Mouse (Mus musculus) heart, adult 2 months (tissue): Measurements from ENCODE around the gene Ralgps1. TPM values are rescaled to one million over a fixed set of nuclear protein-coding genes. Genes with fewer than 3 reads are reported as not detected.

Experiments
- DNase-seq, 2 experiments: peaks; one replicate each; pipeline ENCODE4 v3.0.0; 2021
- H3K27ac ChIP-seq: fragments of 200-600 bp; 2 replicates; pipeline ENCODE4 v1.8.1; 2022
- H3K27me3 ChIP-seq: fragments of 200-500 bp; 2 replicates; pipeline ENCODE4 v1.6.1; 2012; ENCODE audit warnings: mild to moderate bottlenecking, low read length, inconsistent platforms, mixed read lengths; ENCODE audit not compliant: control insufficient read depth, insufficient read depth
- H3K36me3 ChIP-seq: fragments of 200-500 bp; 2 replicates; pipeline ENCODE4 v1.6.1; 2012; ENCODE audit warnings: low read length, inconsistent platforms; ENCODE audit not compliant: control insufficient read depth, insufficient read depth
- H3K4me1 ChIP-seq: fragments of 200-500 bp; 2 replicates; pipeline ENCODE4 v1.6.1; 2011; ENCODE audit warnings: low read length; ENCODE audit not compliant: control insufficient read depth, insufficient read depth
- H3K4me3 ChIP-seq: fragments of 200-600 bp; 2 replicates; pipeline ENCODE4 v1.8.1; 2022
- H3K79me2 ChIP-seq: fragments of 200-500 bp; replicated peaks from 2 replicates; pipeline ENCODE4 v1.6.1; 2012; ENCODE audit warnings: mild to moderate bottlenecking, inconsistent platforms, low read length, moderate library complexity, mixed read lengths; ENCODE audit not compliant: control insufficient read depth, insufficient read depth
- H3K9ac ChIP-seq: fragments of 200-500 bp; 2 replicates; pipeline ENCODE4 v1.6.1; 2012; ENCODE audit warnings: low read depth, mild to moderate bottlenecking, control low read depth, inconsistent platforms, low read length, mixed read lengths
- CTCF ChIP-seq: fragments of 200-600 bp; IDR thresholded peaks from 2 replicates; pipeline ENCODE4 v1.8.1; 2022; ENCODE audit warnings: antibody characterized with exemption, mild to moderate bottlenecking, moderate library complexity
- EP300 ChIP-seq: fragments of 200-500 bp; IDR thresholded peaks from 2 replicates; pipeline ENCODE4 v1.6.1; 2011; ENCODE audit warnings: low read depth, low read length, control low read depth; ENCODE audit not compliant: insufficient read depth
- POLR2A ChIP-seq: fragments of 200-500 bp; IDR thresholded peaks from 2 replicates; pipeline ENCODE4 v1.6.1; 2011; ENCODE audit warnings: mild to moderate bottlenecking, low read depth, low read length, control low read depth; ENCODE audit not compliant: insufficient read depth
- WGBS: fragments of 180-500 bp; shearing (Covaris S2); methylation state at CpG from one replicate; pipeline ENCODE4 v1.1.7; 2018; 5-methylcytosine and 5-hydroxymethylcytosine counted together
- intact Hi-C: fragments of 180-260 bp; cut with DNase I; formaldehyde crosslinking; loops from one replicate; pipeline ENCODE4 v1.15.1; 2025
- polyA plus RNA-seq: library from polyadenylated mRNA; depleted of rRNA; stranded (reverse); fragments of >200 nt; gene quantifications from 2 replicates; pipeline ENCODE4 v1.2.3, GENCODE M21; 2012
- total RNA-seq, 2 experiments: library from RNA; stranded (reverse); gene quantifications; 2 replicates each; pipeline ENCODE4 v1.2.3; 2021

Ralgps1 gene
- total and polyA plus RNA-seq, 3 experiments: 3.8 to 5.3 (median 4.9) TPM

DNA sequence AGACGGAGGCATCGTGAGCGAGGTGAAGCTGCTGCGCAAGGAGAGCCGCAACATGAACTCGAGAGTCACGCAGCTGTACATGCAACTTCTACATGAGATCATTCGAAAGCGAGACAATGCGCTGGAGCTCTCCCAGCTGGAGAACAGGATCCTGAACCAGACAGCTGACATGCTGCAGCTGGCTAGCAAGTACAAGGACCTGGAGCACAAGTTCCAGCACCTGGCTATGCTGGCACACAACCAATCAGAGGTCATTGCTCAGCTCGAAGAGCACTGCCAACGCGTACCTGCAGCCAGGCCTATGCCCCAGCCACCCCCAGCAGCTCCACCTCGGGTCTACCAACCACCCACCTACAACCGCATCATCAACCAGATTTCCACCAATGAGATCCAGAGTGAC lies 142.7 kb downstream of the Ralgps1 start:
- 75% methylated on average over 15 of the region's 15 CpGs for WGBS
- TF ChIP-seq EP300 (0 out of 2 replicates have a peak, but pooled peaks have one; percentile 51), POLR2A (no peak)
- H3K79me2 ChIP-seq: no peaks in the 10 kb centered on the region
- no peaks in the 10 kb centered on the region for H3K36me3 ChIP-seq
- H3K27ac ChIP-seq: no peak overlapping the region; the same call in 1 of the 2 replicates
- no peak overlapping the region for H3K9ac ChIP-seq
- H3K4me1 ChIP-seq: peaks cover 26% of the 10 kb centered on the region
- intact Hi-C loops: no loop called here
- H3K4me3 ChIP-seq: no peak overlapping the region
- peak in 1 of 2 experiments; percentile 60 for DNase-seq
- H3K27me3 ChIP-seq: no peaks in the 10 kb centered on the region

DNA sequence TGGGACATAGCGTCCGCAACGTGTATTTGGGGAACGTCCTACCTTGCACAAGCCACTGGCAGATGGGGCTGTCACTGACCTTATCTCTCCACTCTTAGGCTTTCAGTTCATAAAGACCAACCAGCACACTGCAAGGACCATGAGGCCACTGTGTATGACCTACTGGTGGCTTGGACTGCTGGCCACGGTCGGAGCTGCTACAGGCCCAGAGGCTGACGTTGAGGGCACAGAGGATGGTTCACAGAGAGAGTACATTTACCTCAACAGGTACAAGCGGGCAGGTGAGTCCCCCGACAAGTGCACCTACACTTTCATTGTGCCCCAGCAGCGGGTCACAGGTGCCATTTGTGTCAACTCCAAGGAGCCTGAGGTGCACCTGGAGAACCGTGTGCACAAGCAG lies 143.2 kb downstream of the Ralgps1 start:
- no peak for DNase-seq
- Histone ChIP-seq H3K36me3 (no peaks in the 10 kb centered on the region), H3K4me1 (peaks cover 29% of the 10 kb centered on the region), H3K9ac (no peak overlapping the region), H3K79me2 (no peaks in the 10 kb centered on the region), H3K27ac (no peak overlapping the region; the same call in 1 of the 2 replicates), H3K4me3 (no peak overlapping the region), H3K27me3 (no peaks in the 10 kb centered on the region)
- intact Hi-C loops: no loop called here
- WGBS: 80% methylated on average over 11 of the region's 11 CpGs
- TF ChIP-seq EP300 (no peak), POLR2A (no peak)

DNA sequence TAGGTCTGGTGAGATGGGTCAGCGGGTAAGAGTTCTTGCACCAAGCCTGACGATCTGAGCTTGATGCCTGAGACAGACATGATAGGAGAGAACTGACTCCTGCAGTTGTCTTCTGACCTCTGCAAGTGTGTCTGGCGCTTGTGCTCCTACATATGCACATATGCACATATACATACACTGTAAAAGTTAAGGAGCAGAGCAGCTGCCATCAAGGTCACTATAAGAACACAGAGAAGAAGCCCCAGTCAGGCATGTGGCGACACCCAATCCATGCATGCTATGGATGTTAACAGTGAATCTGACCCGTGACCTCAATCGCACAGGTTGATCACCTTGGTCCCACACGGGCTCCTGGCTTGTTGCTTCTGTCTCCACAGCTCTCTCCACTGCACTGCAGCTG lies 145.4 kb downstream of the Ralgps1 start:
- intact Hi-C loops: no loop called here
- H3K36me3 ChIP-seq: no peaks in the 10 kb centered on the region

DNA sequence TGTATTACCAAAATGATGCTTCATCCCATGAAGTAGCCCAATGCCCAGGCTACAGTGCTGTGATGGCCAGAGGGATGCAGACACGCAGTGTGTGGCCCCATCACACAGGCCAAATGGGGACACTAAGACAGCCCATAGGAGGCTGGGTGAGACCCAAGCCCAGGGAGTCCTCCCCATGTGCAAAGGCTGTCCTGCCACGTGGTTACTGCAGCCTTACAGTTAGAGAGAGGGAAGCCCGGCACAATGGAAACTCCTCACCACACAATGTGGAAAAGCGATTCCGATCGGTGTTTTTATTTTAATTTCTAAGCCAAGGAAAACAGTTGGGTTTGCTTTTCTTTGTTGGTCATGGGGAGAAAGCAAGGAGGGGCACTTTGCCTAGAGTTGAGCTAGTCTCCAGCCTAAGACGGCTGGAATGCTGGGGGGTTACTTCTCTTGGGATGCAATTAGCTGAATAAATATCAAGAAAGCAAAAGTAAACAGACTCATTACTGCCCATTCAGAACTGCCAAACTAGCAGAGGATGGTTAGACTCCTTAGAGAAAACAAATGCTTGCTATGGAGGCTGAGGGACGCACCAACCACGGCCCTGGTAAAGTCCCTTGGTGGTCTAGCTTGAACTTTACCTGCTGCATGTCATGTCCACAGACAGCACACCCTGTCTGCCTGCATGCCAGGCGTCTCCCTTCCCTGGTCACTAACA lies 147.5 kb downstream of the Ralgps1 start:
- H3K27ac ChIP-seq: no peak overlapping the region
- intact Hi-C loops: loop anchor here (5.0 kb wide), 1 partner anchor 48 kb away; no protein-coding TSS in a partner anchor
- no peak overlapping the region for H3K9ac ChIP-seq
- H3K4me3 ChIP-seq: no peak overlapping the region
- H3K4me1 ChIP-seq: peaks cover 24% of the 10 kb centered on the region
- WGBS: 53% methylated on average over 10 of the region's 10 CpGs
- DNase-seq: no peak
- TF ChIP-seq POLR2A: no peak
- TF ChIP-seq CTCF: no peak
- TF ChIP-seq EP300: no peak
- no peaks in the 10 kb centered on the region for H3K36me3 ChIP-seq
- H3K27me3 ChIP-seq: no peaks in the 10 kb centered on the region
- H3K79me2 ChIP-seq: no peaks in the 10 kb centered on the region

More for the DNA sequence above, 145.4 kb downstream of the Ralgps1 start:
- Histone ChIP-seq H3K4me3 (no peak overlapping the region), H3K27ac (no peak overlapping the region), H3K79me2 (no peaks in the 10 kb centered on the region), H3K27me3 (no peaks in the 10 kb centered on the region), H3K9ac (no peak overlapping the region), H3K4me1 (peaks cover 21% of the 10 kb centered on the region)
- 92% methylated on average over 7 of the region's 7 CpGs for WGBS
- no peak for DNase-seq
- TF ChIP-seq CTCF (no peak), EP300 (no peak), POLR2A (no peak)

DNA sequence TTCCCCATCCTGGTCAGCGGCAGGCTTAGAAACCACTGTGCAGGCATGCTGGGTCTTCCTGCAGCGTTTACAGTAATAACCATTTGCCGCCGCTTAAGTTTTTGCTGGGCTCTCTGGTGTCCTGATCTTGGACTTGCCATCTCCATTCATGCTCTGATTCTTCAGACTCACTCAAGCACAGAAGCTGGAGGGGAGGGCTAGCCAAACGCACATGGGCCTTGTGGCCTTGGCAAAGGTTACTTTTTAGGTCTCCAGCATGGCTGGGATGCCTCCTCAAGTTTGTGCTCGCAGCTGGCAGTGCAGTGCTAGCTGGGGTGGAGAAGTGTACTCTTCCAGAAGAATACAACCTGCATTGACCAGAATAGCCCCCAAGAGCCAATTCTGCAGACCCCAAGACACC lies 148.8 kb downstream of the Ralgps1 start:
- WGBS: 82% methylated on average over 6 of the region's 6 CpGs
- Histone ChIP-seq H3K27ac (no peak overlapping the region), H3K36me3 (no peaks in the 10 kb centered on the region), H3K27me3 (no peaks in the 10 kb centered on the region), H3K79me2 (no peaks in the 10 kb centered on the region), H3K4me1 (peaks cover 19% of the 10 kb centered on the region), H3K9ac (no peak overlapping the region), H3K4me3 (no peak overlapping the region)
- DNase-seq: no peak
- intact Hi-C loops: loop anchor here (5.0 kb wide), 1 partner anchor 50 kb away; no protein-coding TSS in a partner anchor
- no peak for TF ChIP-seq CTCF
- TF ChIP-seq POLR2A: no peak
- TF ChIP-seq EP300: no peak

DNA sequence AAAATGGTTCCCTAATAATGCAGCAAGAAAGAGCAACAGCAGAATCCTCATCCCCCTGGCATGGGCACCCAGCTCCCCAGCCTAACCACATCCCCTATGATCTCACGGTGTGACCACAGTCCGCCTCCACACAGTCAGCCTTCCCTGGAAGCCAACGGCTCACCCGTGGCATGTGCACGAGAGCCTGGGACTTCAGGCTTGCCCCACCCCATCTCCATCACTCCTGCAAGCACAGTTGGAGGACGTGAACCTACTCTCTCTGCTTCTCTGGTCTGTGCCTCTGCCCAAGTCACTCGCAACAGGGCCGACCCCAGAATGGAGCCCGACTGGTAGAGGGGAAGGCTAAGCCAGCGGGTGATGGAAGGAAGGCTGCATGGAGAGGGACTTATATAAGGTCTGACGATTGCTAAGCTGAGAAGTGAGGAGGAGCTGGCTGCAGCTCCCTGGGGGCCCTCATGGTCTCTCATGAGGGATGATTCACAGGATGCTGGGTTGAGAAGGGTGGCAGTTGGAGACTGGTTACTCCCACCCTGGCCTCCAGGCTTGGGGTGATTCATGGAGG lies 149.9 kb downstream of the Ralgps1 start:
- no peaks in the 10 kb centered on the region for H3K36me3 ChIP-seq
- peaks cover 18% of the 10 kb centered on the region for H3K4me1 ChIP-seq
- 74% methylated on average over 11 of the region's 11 CpGs for WGBS
- no peak for DNase-seq
- intact Hi-C loops: loop anchor here (5.0 kb wide), 1 partner anchor 51 kb away; no protein-coding TSS in a partner anchor
- H3K79me2 ChIP-seq: no peaks in the 10 kb centered on the region
- TF ChIP-seq POLR2A (peak; percentile 35; the same call in 1 of the 2 replicates), CTCF (no peak), EP300 (no peak)
- no peaks in the 10 kb centered on the region for H3K27me3 ChIP-seq
- H3K9ac ChIP-seq: peak overlapping the region; percentile 18; the same call in 1 of the 2 replicates
- H3K27ac ChIP-seq: peak overlapping the region; percentile 17; the same call in 1 of the 2 replicates
- no peak overlapping the region for H3K4me3 ChIP-seq
